Mouse (Mus musculus) v-Abl transformed pro-B cells (cell line): ENCODE data around the gene Ncoa3.

Experiments used
- in situ Hi-C, 2 experiments: fragments of 400-800 bp; cut with MboI; formaldehyde crosslinking; loops; one replicate each; pipeline ENCODE4 v1.15.1; 2025; ENCODE audit not compliant: unreplicated experiment in 2 of 2

The Ncoa3 gene

GRCm38 (mm10) chr2:166115571-166116277 lies 123.3 kb downstream of the Ncoa3 start:
- in situ Hi-C loops: loop anchor here in 1 of 2 experiments (25.0 kb wide), 1 partner anchor 322 kb away; no protein-coding TSS in a partner anchor

DNA sequence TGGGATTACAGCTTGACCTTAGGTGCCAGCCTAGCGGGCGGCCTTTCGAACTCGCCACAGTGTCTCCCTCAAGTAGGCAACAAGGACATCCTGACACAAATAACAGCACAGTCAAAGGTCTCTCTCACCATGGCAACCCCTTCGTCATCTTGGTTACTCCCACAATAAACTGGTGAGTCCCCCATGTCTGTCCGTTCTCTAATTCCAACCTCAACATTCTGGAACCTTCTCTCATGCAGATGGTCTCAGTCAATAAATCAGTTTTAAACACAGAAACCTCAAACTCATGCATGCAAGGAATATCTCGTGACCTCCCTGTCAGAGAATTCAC lies 123.8 kb downstream of the Ncoa3 start:
- in situ Hi-C loops: loop anchor here in 1 of 2 experiments (25.0 kb wide), 1 partner anchor 321 kb away; no protein-coding TSS in a partner anchor

GRCm38 (mm10) chr2:166116704-166117103 lies 124.3 kb downstream of the Ncoa3 start:
- in situ Hi-C loops: loop anchor here in 1 of 2 experiments (25.0 kb wide), 1 partner anchor 321 kb away; no protein-coding TSS in a partner anchor

GRCm38 (mm10) chr2:166119992-166120391 lies 127.6 kb downstream of the Ncoa3 start:
- in situ Hi-C loops: loop anchor here in 1 of 2 experiments (25.0 kb wide), 1 partner anchor 317 kb away; no protein-coding TSS in a partner anchor

GRCm38 (mm10) chr2:166121681-166122355 lies 129.4 kb downstream of the Ncoa3 start:
- in situ Hi-C loops: loop anchor here in 1 of 2 experiments (25.0 kb wide), 1 partner anchor 315 kb away; no protein-coding TSS in a partner anchor

- in situ Hi-C loops: loop anchor here in 1 of 2 experiments (25.0 kb wide), 1 partner anchor 315 kb away; no protein-coding TSS in a partner anchor
These were observed 130.3 kb downstream of the Ncoa3 start for GRCm38 (mm10) chr2:166122781-166123180.
